Mouse (Mus musculus) granulocyte monocyte progenitor cell, adult 5-6 weeks (primary cell): ENCODE data around the gene Lrch1. TPM values are rescaled to one million over a fixed set of nuclear protein-coding genes. Genes with fewer than 3 reads are reported as not detected.

Experiments used
- ATAC-seq: replicated peaks from 2 replicates; pipeline ENCODE4 v1.8.0; 2016; ENCODE audit warnings: mild to moderate bottlenecking, moderate TSS enrichment, inconsistent platforms; ENCODE audit not compliant: poor library complexity, severe bottlenecking
- total RNA-seq, 2 experiments: library from RNA; stranded (forward) in 1 of 2; stranded (reverse) in 1 of 2; fragments of 200-712, 200-1000 nt in 1 of 2; fragments of >200 nt in 1 of 2; fragmentation: Nextera tagmentation in 1 of 2; gene quantifications; 2 replicates each; pipeline ENCODE4 v1.2.3; 2014 to 2017

The Lrch1 gene
- total RNA-seq, 2 experiments from 2014 or later, result 11.3 to 12.4 TPM

DNA sequence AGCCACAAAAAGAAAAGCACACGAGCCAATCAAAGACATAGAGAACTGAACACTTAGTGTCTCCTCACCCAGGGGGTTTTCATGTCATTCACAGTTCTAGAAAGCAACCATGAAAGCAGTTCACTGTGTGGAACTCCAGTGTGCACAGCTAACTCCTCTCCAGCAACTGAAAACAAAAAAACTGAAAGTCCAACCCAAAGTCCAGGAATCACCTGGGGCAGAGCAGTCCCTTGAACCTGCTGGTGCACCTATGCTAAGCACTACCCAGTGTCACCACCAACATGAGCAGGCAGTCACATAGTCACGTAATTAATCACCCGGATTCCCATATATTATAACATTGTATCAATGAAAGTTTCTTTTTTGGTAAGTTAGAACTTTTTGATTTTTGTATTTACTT, 23.2 kb downstream of the Lrch1 start:
- ATAC-seq, result no peak

DNA sequence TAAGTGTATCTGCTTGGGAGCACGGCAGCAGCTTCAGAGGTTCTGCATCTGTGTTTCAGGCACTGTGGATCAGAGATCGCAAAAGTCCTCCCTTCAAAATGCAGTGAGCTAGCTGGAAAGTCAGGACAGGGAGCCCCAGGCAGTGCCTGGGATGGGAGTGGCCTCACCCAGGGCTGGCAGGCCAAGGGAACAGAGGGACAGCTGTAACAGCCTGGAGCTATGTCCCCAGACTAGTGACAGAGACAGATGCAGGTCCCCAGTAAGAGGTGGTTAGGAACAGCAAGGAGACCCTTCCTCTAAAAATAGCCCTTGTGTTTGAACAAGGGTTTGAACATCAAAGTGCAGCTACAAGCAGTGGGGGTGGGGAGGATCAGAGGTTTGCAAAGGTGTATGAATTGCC, 23.6 kb downstream of the Lrch1 start:
- no peak for ATAC-seq

- ATAC-seq, result peak; percentile 57; the same call in 1 of the 2 replicates
Observed at GRCm38 (mm10) chr14:74922039-74922736, 25.5 kb downstream of the Lrch1 start.

DNA sequence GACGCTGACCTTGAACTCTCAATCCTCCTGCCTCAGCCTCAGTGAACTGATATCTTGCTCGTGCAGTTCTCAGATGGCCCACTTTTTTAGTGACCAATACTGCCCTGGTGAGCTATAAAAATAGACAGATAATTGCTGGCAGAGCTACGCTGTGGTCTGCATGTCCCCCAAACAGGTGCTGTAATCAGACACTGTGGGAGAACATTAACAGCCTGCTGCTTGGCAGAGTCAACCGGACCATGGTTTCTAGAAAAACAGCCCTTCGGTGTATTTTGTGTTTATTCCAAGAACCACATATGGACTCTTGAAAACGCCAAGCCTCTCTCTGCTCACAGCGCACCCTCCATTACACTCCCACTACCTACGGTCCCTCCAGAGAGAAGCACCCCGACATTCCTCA, 26.2 kb downstream of the Lrch1 start:
- no peak for ATAC-seq

DNA sequence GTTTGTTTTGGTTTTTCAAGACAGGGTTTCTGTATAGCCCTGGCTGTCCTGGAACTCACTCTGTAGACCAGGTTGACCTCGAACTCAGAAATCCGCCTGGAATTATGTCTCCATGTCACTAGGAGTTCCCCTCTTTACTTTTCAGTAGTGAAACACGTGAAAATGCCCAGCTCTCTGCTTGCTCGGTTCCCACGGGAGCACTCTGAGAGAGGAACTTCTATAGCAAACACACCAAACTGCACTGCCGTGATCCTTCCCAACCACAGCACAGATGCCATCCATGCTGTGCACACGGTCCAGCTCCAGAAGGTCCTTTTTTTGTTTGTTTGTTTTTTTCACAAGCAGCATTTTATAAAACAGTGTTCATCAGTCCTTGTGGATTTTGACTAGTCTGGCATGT, 28.5 kb downstream of the Lrch1 start:
- no peak for ATAC-seq

DNA sequence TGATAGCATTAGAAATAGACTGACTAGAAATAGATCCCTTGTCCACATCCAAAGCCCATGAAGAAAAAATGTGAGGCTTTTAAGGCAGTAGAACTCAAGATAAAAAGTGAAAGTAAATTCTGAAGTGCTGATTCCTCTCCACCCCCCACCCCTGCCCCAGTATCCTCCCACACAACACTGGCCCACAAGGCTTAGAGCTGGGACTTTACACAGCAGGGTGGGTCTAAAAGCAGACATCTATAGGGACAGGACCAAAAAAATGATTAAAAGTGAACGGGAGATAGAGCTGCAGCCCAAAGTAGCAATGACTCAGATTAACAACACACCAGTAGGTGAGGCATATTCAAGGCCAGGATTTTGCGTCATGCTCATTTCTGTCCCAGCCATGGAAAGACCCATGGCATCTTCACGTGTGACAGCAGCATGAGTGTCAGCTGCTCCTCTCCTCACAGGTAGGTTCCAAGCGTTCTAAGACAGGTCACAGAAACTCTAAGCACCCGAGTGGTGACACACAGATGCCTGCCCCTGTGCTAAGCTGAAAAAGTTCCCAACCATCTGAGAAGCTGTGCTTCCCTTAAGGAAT, 29.1 kb downstream of the Lrch1 start:
- no peak for ATAC-seq

GRCm38 (mm10) chr14:74917504-74918124, 30.1 kb downstream of the Lrch1 start:
- ATAC-seq, result no peak

- no peak for ATAC-seq
Observed at GRCm38 (mm10) chr14:74916691-74917090, 31.0 kb downstream of the Lrch1 start.

DNA sequence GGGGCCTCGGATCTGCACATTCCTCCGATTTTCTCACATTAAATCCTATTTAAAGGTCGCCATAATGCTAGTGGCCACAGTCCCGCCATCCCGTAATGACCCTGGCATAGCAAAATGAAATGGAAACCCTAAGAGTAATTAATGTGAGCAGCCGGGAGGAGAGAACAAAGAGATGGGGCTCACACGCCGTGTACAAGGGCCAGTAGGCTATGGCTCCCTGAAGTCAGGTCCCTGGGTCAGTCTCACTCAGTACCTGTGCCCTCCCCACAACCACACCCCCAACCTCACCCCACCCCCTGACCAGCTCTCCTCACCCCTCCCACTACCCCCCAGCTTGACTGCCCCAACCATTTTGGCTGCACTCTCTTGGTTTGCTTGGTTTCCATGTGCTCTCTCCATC, 31.6 kb downstream of the Lrch1 start:
- ATAC-seq, result no peak

DNA sequence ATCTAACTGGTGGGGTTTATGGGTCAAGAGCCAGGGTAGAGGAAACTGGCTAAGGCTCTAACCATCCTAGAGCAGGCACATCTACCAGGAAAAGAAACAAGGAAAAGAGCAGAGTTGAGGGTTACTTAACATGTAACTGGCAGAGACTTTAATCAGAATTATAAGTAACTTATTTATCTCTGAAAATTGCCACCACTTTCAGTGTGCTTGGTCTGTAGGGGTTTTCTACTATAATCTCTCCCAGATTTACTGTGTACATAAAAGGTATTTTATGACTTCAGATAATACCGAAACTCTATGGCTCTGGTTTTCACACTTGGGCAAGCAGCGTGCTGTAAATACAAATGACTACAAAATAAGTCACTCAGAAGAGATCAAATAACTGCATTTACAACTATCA, 32.0 kb downstream of the Lrch1 start:
- ATAC-seq, result no peak

DNA sequence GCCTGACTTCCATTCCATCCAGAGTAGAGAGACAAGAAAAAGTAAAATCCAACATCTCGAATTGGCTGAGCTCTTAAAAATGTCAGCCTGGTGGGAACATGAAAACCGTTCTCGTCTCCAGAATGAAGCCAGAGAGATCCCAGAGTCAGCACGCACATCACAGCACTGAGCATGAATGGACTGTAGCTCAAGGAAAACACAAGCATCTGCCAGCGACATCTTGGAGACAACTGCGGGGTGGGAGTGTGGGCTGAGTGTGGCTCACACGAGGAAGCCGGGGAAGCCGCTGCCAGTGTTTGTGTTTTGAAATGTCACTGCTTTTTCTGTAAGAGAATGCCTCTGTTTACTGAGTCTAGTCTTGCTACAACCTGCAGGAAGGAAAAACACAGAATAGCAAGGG, 32.7 kb downstream of the Lrch1 start:
- ATAC-seq, result no peak

DNA sequence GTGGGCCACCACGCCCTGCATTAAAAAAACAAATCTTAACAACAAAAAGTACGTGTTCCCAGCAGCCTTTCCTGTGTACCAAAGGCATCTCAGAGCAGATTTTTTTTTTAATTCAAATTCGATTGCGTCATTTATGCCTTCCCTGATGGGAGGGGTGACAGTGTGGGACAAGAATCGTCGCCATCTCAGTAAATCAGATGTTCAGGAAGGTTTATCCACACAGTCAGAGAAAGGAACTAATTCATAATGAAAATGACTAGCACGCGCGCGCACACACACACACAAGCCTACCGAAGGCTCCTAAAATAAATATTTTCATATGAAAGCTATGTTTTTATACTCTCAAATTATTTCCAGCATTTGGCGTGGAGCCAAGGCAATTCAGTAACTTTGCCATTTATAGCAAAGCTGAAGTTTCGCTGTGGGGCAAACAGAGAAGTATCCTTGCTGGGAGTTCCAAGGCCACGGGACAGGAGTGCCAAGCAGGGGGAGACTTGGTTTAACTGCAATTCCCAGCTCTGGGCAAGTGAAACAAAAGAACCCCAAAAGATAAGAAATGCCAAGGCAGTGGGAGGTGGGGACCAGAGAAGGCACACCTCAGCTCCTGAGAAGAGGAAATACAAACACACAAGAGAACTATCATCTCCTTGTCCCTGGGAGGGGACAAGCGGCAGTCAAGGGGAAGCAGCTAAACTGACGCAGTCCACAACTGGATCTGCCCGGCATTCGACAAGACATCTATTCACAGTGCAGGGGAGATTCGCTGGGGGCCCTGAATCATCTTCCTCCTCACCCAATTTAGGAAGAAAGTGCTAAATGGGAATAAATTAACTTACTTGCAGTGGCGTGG, 34.1 kb downstream of the Lrch1 start:
- peak; percentile 64 for ATAC-seq

GRCm38 (mm10) chr14:74910363-74910762, 37.3 kb downstream of the Lrch1 start:
- ATAC-seq, result no peak

- no peak for ATAC-seq
Observed at GRCm38 (mm10) chr14:74909021-74909420, 38.7 kb downstream of the Lrch1 start.

DNA sequence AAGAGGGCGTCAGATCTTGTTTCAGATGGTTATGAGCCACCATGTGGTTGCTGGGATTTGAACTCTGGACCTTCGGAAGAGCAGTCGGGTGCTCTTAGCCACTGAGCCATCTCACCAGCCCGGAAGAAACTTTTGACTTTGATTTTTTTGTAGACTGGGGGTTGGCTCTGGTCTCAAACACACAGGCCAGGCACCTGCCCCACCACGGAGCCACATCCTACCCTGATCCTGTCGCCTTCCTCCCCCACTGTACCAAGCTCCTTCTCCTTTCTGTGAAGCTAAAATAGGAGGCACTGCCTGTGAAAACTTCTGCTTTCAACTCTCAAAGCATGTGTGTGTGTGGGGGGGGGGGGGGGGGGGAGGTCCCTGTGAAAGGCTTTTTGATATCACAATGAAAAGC, 39.4 kb downstream of the Lrch1 start:
- ATAC-seq, result peak; percentile 76

- no peak for ATAC-seq
Observed at GRCm38 (mm10) chr14:74907706-74908105, 40.0 kb downstream of the Lrch1 start.

- ATAC-seq, result peak; percentile 79
Observed at GRCm38 (mm10) chr14:74905990-74906389, 41.7 kb downstream of the Lrch1 start.

DNA sequence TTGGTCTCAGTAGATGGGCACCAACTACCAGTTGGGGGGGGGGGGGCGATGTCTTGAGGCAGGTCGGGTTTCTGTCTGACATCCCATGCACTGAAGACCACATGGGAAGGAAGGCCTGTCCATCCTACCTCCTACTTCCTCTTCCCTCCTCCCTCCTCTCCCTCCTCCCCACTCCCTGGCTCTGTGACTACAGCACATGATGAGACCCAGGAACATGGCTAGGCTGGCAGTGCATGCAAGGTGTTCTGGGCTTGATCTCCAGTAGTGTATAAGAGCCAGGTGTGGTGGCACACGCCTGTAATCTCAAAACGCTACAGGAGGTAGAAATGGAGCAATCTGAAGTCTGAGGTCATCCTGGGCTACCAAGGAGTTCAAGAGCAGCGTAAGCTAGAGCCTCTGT, 43.2 kb downstream of the Lrch1 start:
- peak; percentile 20; the same call in 1 of the 2 replicates for ATAC-seq

- no peak for ATAC-seq
Observed at GRCm38 (mm10) chr14:74903047-74903446, 44.6 kb downstream of the Lrch1 start.

DNA sequence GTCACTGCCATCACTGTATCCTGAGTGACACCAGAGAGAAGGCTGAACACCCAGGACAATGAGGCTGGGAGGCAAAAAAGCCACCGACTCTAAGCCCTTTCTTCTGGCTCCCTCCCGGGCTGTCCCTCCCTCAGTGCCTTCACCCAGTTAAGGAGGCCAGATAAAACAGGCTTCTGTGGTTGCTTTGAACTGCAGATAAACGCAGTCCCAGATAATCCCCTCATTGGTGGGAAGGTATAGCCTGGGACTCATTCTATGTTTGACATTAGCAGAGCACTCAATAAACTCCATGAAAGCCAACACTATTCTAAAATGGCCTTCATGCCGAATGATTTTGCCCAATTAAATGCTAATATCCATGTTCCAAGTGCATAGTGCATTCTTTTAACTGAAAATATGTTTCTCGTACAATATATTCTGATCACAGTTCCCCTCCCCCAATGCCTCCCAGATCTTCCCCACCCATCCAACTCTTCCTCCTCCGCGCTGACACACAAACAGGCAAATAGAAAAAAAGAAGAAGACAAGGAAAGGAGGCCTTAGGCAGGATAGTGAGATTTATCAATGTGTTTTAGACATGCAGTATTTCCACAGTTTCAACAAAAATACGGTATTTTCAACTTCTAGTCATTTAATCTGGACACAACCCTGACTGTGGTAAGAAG, 46.8 kb downstream of the Lrch1 start:
- ATAC-seq, result no peak
